Comparison of ENCODE assay signal across 8 mouse cellular contexts in the genomic region with DNA sequence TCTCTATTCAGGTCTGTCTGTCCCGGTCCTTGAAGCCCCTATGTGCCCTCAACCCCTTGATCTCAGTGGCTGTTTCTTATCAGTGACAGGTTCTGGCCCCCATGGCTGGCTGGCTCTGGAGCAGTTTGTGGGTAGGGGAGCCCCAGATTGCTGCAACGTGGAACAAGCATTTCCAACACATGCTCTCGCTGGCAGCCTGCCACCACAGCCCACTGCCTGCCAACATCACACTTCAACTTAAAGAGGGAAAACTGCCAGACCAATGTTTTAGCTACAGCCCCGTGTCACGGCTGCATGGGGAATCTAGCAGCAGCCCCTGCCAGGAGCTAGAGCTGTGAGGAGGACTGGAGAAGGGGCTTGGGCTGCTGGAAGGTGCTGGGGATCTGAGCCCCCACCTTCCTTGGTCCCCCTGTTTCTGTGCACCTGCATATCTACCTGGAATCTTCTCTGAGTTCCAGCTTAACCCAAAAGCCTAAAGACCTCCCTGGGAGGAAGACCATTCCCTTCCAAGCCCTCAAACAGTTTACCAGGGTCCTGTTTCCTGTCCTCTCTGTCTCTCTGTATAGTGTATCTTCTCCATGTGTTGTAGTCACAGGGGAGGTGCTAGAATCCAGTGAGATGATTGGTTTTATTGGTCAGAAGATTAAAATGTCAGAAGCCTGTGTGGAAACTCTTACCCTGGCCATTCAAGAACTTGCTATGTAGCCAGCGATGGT. TPM values are rescaled to one million over a fixed set of nuclear protein-coding genes. Genes with fewer than 3 reads are reported as not detected.
DNase-seq lines count a peak whose midpoint lies in the region; ATAC-seq and TF ChIP-seq lines count a peak whose summit lies in the region.

No protein-coding gene starts in this region.

- ATAC-seq in hindbrain, embryonic 13.5 days (ENCODE audit: low FRiP score), result peak; percentile 65
- peak; percentile 69; the same call in 1 of the 2 replicates for ATAC-seq in hindbrain, embryonic 15.5 days (ENCODE audit: low FRiP score, low read depth)
- peak; percentile 89 for ATAC-seq in lung, embryonic 15.5 days (ENCODE audit: borderline replicate concordance, extremely low read depth, low FRiP score, low TSS enrichment)

- TF ChIP-seq POLR2A in kidney, adult 2 months (IDR thresholded peaks at IDR 0.05; ENCODE audit: low read depth, low read length), result no peak

- H3K9me3 ChIP-seq in hindbrain, embryonic 13.5 days, result no peaks in the 10 kb centered on the region
- H3K9me3 ChIP-seq in hindbrain, embryonic 10.5 days, result no peaks in the 10 kb centered on the region
- H3K9me3 ChIP-seq in hindbrain, embryonic 15.5 days, result no peaks in the 10 kb centered on the region
- no peaks in the 10 kb centered on the region for H3K9me3 ChIP-seq in lung, embryonic 15.5 days

- H3K4me1 ChIP-seq in hindbrain, embryonic 13.5 days (replicated peaks), result peaks cover 14% of the 10 kb centered on the region
- no peaks in the 10 kb centered on the region for H3K4me1 ChIP-seq in hindbrain, embryonic 10.5 days (replicated peaks)
- peaks cover 18% of the 10 kb centered on the region for H3K4me1 ChIP-seq in hindbrain, embryonic 15.5 days (replicated peaks)
- peaks cover 25% of the 10 kb centered on the region for H3K4me1 ChIP-seq in lung, embryonic 15.5 days
- H3K4me1 ChIP-seq in kidney, adult 2 months (ENCODE audit: control insufficient read depth, insufficient read depth, low read length), result no peaks in the 10 kb centered on the region

- WGBS in hindbrain, embryonic 13.5 days, result 53% methylated on average over 6 of the region's 6 CpGs
- 83% methylated on average over 6 of the region's 6 CpGs for WGBS in hindbrain, embryonic 10.5 days
- WGBS in hindbrain, embryonic 15.5 days, result 47% methylated on average over 6 of the region's 6 CpGs
- 18% methylated on average over 6 of the region's 6 CpGs for WGBS in lung, embryonic 15.5 days
- WGBS in kidney, adult 2 months, result 38% methylated on average over 6 of the region's 6 CpGs

- H3K4me2 ChIP-seq in hindbrain, embryonic 13.5 days, result no peak overlapping the region
- H3K4me2 ChIP-seq in hindbrain, embryonic 15.5 days, result no peak overlapping the region
- no peak overlapping the region for H3K4me2 ChIP-seq in lung, embryonic 15.5 days

- no peaks in the 10 kb centered on the region for H3K27me3 ChIP-seq in hindbrain, embryonic 13.5 days
- 0 out of 2 replicates have a peak, but pooled peaks cover 5% of the 10 kb centered on the region for H3K27me3 ChIP-seq in hindbrain, embryonic 10.5 days (ENCODE audit: insufficient read depth, poor library complexity, severe bottlenecking)
- H3K27me3 ChIP-seq in hindbrain, embryonic 15.5 days, result no peaks in the 10 kb centered on the region
- H3K27me3 ChIP-seq in lung, embryonic 15.5 days, result no peaks in the 10 kb centered on the region
- no peaks in the 10 kb centered on the region for H3K27me3 ChIP-seq in kidney, adult 2 months (replicated peaks; ENCODE audit: control insufficient read depth, insufficient read depth, low read length)

- H3K27ac ChIP-seq in hindbrain, embryonic 13.5 days, result peak overlapping the region; percentile 19; the same call in 1 of the 2 replicates
- H3K27ac ChIP-seq in hindbrain, embryonic 10.5 days, result no peak overlapping the region
- H3K27ac ChIP-seq in hindbrain, embryonic 15.5 days (replicated peaks), result peak overlapping the region; percentile 45; the same call in 1 of the 2 replicates
- H3K27ac ChIP-seq in lung, embryonic 15.5 days, result peak overlapping the region; percentile 56
- H3K27ac ChIP-seq in kidney, adult 2 months (ENCODE audit: insufficient read depth, low read depth, low read length), result no peak overlapping the region

- DNase-seq in hindbrain, embryonic 10.5 days (ENCODE audit: low spot score), result no peak
- peak; percentile 83 to 90 for DNase-seq in cerebellum, postnatal 10 days
- DNase-seq in embryo, embryonic 9.5 days (ENCODE audit: extremely low spot score), result no peak
- no peak for DNase-seq in kidney, adult 2 months
- no peak for DNase-seq in retina, postnatal 1 day

- H3K4me3 ChIP-seq in hindbrain, embryonic 13.5 days, result no peak overlapping the region
- no peak overlapping the region for H3K4me3 ChIP-seq in hindbrain, embryonic 10.5 days
- no peak overlapping the region for H3K4me3 ChIP-seq in hindbrain, embryonic 15.5 days
- no peak overlapping the region for H3K4me3 ChIP-seq in lung, embryonic 15.5 days
- no peak overlapping the region for H3K4me3 ChIP-seq in kidney, adult 2 months (ENCODE audit: insufficient read depth, low read depth, low read length)

- H3K36me3 ChIP-seq in hindbrain, embryonic 13.5 days, result no peaks in the 10 kb centered on the region
- no peaks in the 10 kb centered on the region for H3K36me3 ChIP-seq in hindbrain, embryonic 10.5 days
- H3K36me3 ChIP-seq in hindbrain, embryonic 15.5 days, result no peaks in the 10 kb centered on the region
- no peaks in the 10 kb centered on the region for H3K36me3 ChIP-seq in lung, embryonic 15.5 days
- no peaks in the 10 kb centered on the region for H3K36me3 ChIP-seq in kidney, adult 2 months (ENCODE audit: control insufficient read depth, insufficient read depth, low read length)

- no peak for TF ChIP-seq CTCF in kidney, adult 2 months (conservative IDR thresholded peaks at IDR 0.05; ENCODE audit: insufficient read depth, insufficient read length, low read depth, low read length)

- H3K9ac ChIP-seq in hindbrain, embryonic 13.5 days, result no peak overlapping the region
- H3K9ac ChIP-seq in hindbrain, embryonic 15.5 days, result no peak overlapping the region
- no peak overlapping the region for H3K9ac ChIP-seq in lung, embryonic 15.5 days

RNA-seq across cellular contexts. Expression of gene Nek6, which starts 50.5 kb away (rescaled TPM):
- 57.3 and 58.0 TPM in 2 replicates for polyA plus RNA-seq in hindbrain, embryonic 13.5 days (2015; fragmentation: Nextera tagmentation; extraction: Ambion mirVana)
- 68.8 and 77.5 TPM in 2 replicates for polyA plus RNA-seq in hindbrain, embryonic 10.5 days (2016; fragmentation: Nextera tagmentation; extraction: Ambion mirVana)
- polyA plus RNA-seq in hindbrain, embryonic 15.5 days (2015; fragmentation: Nextera tagmentation; extraction: Ambion mirVana), result 67.5 and 71.6 TPM in 2 replicates
- polyA plus RNA-seq in lung, embryonic 15.5 days (2015; fragmentation: Nextera tagmentation; extraction: Ambion mirVana), result 124 and 129 TPM in 2 replicates
- 15.0 and 18.6 TPM in 2 replicates for polyA plus RNA-seq in kidney, adult 2 months (2012; rRNA removed)

Comparison
In these comparisons a context has a peak if more than half of its experiments do, and no peak if none do; other contexts are left out.
1. H3K27ac ChIP-seq: peak in hindbrain, embryonic 13.5 days (single experiment), hindbrain, embryonic 15.5 days (single experiment) and lung, embryonic 15.5 days (single experiment); none in hindbrain, embryonic 10.5 days (single experiment) and kidney, adult 2 months (single experiment).
2. DNase-seq: peak in cerebellum, postnatal 10 days (2 of 2); none in hindbrain, embryonic 10.5 days (single experiment), embryo, embryonic 9.5 days (single experiment), kidney, adult 2 months (single experiment) and retina, postnatal 1 day (single experiment).
3. Peak in every context shown above with its lines, with median percentiles within 50 percentile points of each other: ATAC-seq.